In genomic region chr17:87265792-87266186, GRCm38 (mm10) we compare ENCODE assay signal across 8 mouse cellular contexts. TPM values are rescaled to one million over a fixed set of nuclear protein-coding genes. Genes with fewer than 3 reads are reported as not detected.
DNase-seq lines count a peak whose midpoint lies in the region; ATAC-seq and TF ChIP-seq lines count a peak whose summit lies in the region.

TSS of gene Mcfd2 (minus strand) at chr17:87265935.

- peak within 1 kb of the TSS; percentile 89 for H3K4me2 ChIP-seq in heart, embryonic 11.5 days
- peak within 1 kb of the TSS; percentile 86 for H3K4me2 ChIP-seq in kidney, postnatal 0 days (ENCODE audit: low read length)
- H3K4me2 ChIP-seq in liver, embryonic 11.5 days: peak within 1 kb of the TSS; percentile 93
- H3K4me2 ChIP-seq in stomach, embryonic 14.5 days (replicated peaks; ENCODE audit: low read depth, low read length): peak within 1 kb of the TSS; percentile 85

- DNase-seq in B cell, adult 2 months: peak; percentile 95 to 96
- DNase-seq in brain, adult 2 months (ENCODE audit: low read depth, low spot score): peak; percentile 95
- peak; percentile 95 for DNase-seq in kidney, postnatal 0 days (ENCODE audit: low spot score)
- DNase-seq in liver, embryonic 11.5 days (ENCODE audit: low spot score): peak; percentile 100
- peak; percentile 95 for DNase-seq in naive thymus-derived CD4-positive, alpha-beta T cell, adult 2 months (ENCODE audit: low read depth)

- H3K4me3 ChIP-seq in heart, embryonic 11.5 days (ENCODE audit: low read depth, low read length): peak within 1 kb of the TSS; percentile 92
- peak within 1 kb of the TSS; percentile 85 for H3K4me3 ChIP-seq in kidney, postnatal 0 days (replicated peaks; ENCODE audit: low read depth, low read length)
- peak within 1 kb of the TSS; percentile 73 for H3K4me3 ChIP-seq in liver, embryonic 11.5 days (ENCODE audit: low read depth, low read length)
- H3K4me3 ChIP-seq in stomach, embryonic 14.5 days (ENCODE audit: low read depth, low read length): peak within 1 kb of the TSS; percentile 87

- H3K36me3 ChIP-seq in heart, embryonic 11.5 days (ENCODE audit: control insufficient read depth, insufficient read depth, low read length): peaks cover 10% of the 10 kb centered on the region; the same call in 1 of the 2 replicates
- H3K36me3 ChIP-seq in kidney, postnatal 0 days (ENCODE audit: insufficient read depth, low read length): 0 out of 2 replicates have a peak, but pooled peaks cover 3% of the 10 kb centered on the region
- H3K36me3 ChIP-seq in liver, embryonic 11.5 days (ENCODE audit: control insufficient read depth, insufficient read depth, low read length): peaks cover 11% of the 10 kb centered on the region
- H3K36me3 ChIP-seq in stomach, embryonic 14.5 days (ENCODE audit: control insufficient read depth, insufficient read depth, low read length): no peaks in the 10 kb centered on the region

- no peaks in the 10 kb centered on the region; the same call in 1 of the 2 replicates for H3K9me3 ChIP-seq in heart, embryonic 11.5 days (replicated peaks; ENCODE audit: control insufficient read depth, low read length)
- H3K9me3 ChIP-seq in kidney, postnatal 0 days (replicated peaks; ENCODE audit: low read length): no peaks in the 10 kb centered on the region
- no peaks in the 10 kb centered on the region for H3K9me3 ChIP-seq in liver, embryonic 11.5 days (ENCODE audit: control insufficient read depth, low read length)
- no peaks in the 10 kb centered on the region; the same call in 1 of the 2 replicates for H3K9me3 ChIP-seq in stomach, embryonic 14.5 days (ENCODE audit: control insufficient read depth, low read depth, low read length)

- H3K27me3 ChIP-seq in heart, embryonic 11.5 days (ENCODE audit: control insufficient read depth, insufficient read depth, low read length): no peaks in the 10 kb centered on the region
- H3K27me3 ChIP-seq in kidney, postnatal 0 days (ENCODE audit: insufficient read depth, low read length): no peaks in the 10 kb centered on the region
- H3K27me3 ChIP-seq in liver, embryonic 11.5 days (replicated peaks; ENCODE audit: control insufficient read depth, insufficient read depth, low read length): no peaks in the 10 kb centered on the region; the same call in 1 of the 2 replicates
- H3K27me3 ChIP-seq in stomach, embryonic 14.5 days (ENCODE audit: control insufficient read depth, insufficient read depth, low read length): no peaks in the 10 kb centered on the region

- peaks cover 7% of the 10 kb centered on the region; the same call in 1 of the 2 replicates for H3K4me1 ChIP-seq in heart, embryonic 11.5 days (ENCODE audit: control insufficient read depth, insufficient read depth, low read length)
- H3K4me1 ChIP-seq in kidney, postnatal 0 days (replicated peaks; ENCODE audit: insufficient read depth, low read length): peaks cover 13% of the 10 kb centered on the region
- H3K4me1 ChIP-seq in liver, embryonic 11.5 days (replicated peaks; ENCODE audit: control insufficient read depth, insufficient read depth, low read length): peaks cover 13% of the 10 kb centered on the region
- H3K4me1 ChIP-seq in stomach, embryonic 14.5 days (ENCODE audit: control insufficient read depth, insufficient read depth, low read length): peaks cover 8% of the 10 kb centered on the region

- peak within 1 kb of the TSS; percentile 70 for H3K27ac ChIP-seq in heart, embryonic 11.5 days (ENCODE audit: low read depth, low read length)
- H3K27ac ChIP-seq in kidney, postnatal 0 days: peak within 1 kb of the TSS; percentile 71; the same call in 1 of the 2 replicates
- H3K27ac ChIP-seq in liver, embryonic 11.5 days (ENCODE audit: low read depth, low read length): peak within 1 kb of the TSS; percentile 45
- peak within 1 kb of the TSS; percentile 70 for H3K27ac ChIP-seq in stomach, embryonic 14.5 days (ENCODE audit: low read length)

- H3K9ac ChIP-seq in heart, embryonic 11.5 days (ENCODE audit: low read depth, low read length): peak within 1 kb of the TSS; percentile 95
- peak within 1 kb of the TSS; percentile 86 for H3K9ac ChIP-seq in kidney, postnatal 0 days (ENCODE audit: low read depth, low read length)
- peak within 1 kb of the TSS; percentile 88 for H3K9ac ChIP-seq in liver, embryonic 11.5 days (ENCODE audit: low read depth, low read length)
- H3K9ac ChIP-seq in stomach, embryonic 14.5 days (replicated peaks; ENCODE audit: low read depth, low read length): peak within 1 kb of the TSS; percentile 96

- under 1% methylated on average over 39 of the region's 41 CpGs for WGBS in heart, embryonic 11.5 days (ENCODE audit: insufficient replicate concordance)
- under 1% methylated on average over 41 of the region's 41 CpGs for WGBS in kidney, postnatal 0 days
- 1% methylated on average over 41 of the region's 41 CpGs for WGBS in liver, embryonic 11.5 days
- WGBS in stomach, embryonic 14.5 days: under 1% methylated on average over 41 of the region's 41 CpGs

- peak; percentile 62 for TF ChIP-seq CTCF in kidney, postnatal 0 days (IDR thresholded peaks at IDR 0.05; ENCODE audit: low read depth)

- peak; percentile 94 for ATAC-seq in erythroblast, adult 5-6 weeks (replicated peaks; ENCODE audit: low FRiP score, poor library complexity, severe bottlenecking)
- ATAC-seq in heart, embryonic 11.5 days (replicated peaks; ENCODE audit: insufficient number of reproducible peaks, low FRiP score, low TSS enrichment): peak; percentile 96
- ATAC-seq in kidney, postnatal 0 days (replicated peaks; ENCODE audit: low FRiP score, low read depth): peak; percentile 96
- peak; percentile 97 for ATAC-seq in liver, embryonic 11.5 days (replicated peaks; ENCODE audit: low FRiP score)
- ATAC-seq in stomach, embryonic 14.5 days (ENCODE audit: insufficient number of reproducible peaks, insufficient read depth, low FRiP score, low read depth): peak; percentile 97

RNA-seq across cellular contexts. Expression of gene Mcfd2, which starts in this region (rescaled TPM):
- 7.5 and 14.2 TPM in 2 replicates for total RNA-seq in erythroblast, adult 5-6 weeks (2015; ENCODE audit: low replicate concordance)
- total RNA-seq in erythroblast, adult 5-6 weeks (2017; ENCODE audit: low replicate concordance): 12.3 and 15.8 TPM in 2 replicates
- polyA plus RNA-seq in heart, embryonic 11.5 days (2014; fragmentation: Nextera tagmentation; extraction: Ambion mirVana): 69.7 and 83.5 TPM in 2 replicates
- polyA plus RNA-seq in kidney, postnatal 0 days (2015; fragmentation: Nextera tagmentation; extraction: Ambion mirVana): 140 and 151 TPM in 2 replicates
- 71.9 and 76.9 TPM in 2 replicates for polyA plus RNA-seq in liver, embryonic 11.5 days (2014; fragmentation: Nextera tagmentation; extraction: Ambion mirVana)
- polyA plus RNA-seq in stomach, embryonic 14.5 days (2014; fragmentation: Nextera tagmentation; extraction: Ambion mirVana): 82.6 and 93.6 TPM in 2 replicates

Comparison
In these comparisons a context has a peak if more than half of its experiments do, and no peak if none do; other contexts are left out.
1. Peak in every context shown above with its lines: DNase-seq, ATAC-seq, H3K4me3 ChIP-seq and H3K27ac ChIP-seq.